In the genomic region with DNA sequence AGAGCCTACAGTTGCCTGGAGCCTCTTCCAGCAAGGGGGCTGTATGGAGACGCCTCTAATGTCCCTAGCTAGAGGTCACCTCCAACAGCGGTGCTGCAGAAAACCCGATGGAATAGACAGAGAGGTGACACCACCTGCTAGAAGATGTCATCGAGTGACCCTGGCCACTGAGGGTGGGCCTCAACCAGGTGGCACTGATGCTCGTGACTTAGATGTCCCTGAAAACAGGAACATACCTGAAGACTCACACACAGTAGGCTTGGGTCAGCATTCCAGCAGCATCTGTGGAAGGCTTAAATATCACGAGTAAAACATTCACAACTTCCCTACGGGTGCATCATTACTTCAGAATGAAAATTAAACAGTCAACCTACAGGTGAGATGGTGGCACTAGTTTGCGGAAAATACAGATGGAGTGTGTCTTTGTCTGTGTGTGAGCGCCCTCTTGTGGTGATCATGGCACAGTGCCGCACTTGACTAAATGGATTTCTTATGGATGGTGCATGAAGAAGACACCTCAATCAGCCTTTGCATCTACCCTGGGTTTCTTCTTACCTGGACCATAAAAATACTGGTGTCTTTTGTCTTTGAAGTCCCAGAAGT, we compare ENCODE assay signal across 9 mouse cellular contexts.
DNase-seq lines count a peak whose midpoint lies in the region; ATAC-seq lines count a peak whose summit lies in the region.
"Had no signal": no experiment of that assay in that cellular context is flagged by ENCODE, and none has a peak within 500 bp of the region (broad histone marks: within the 10 kb centered on the region; RNA-seq: fewer than 3 reads in every experiment).

No protein-coding gene starts in this region.

- H3K4me1 ChIP-seq in forebrain, embryonic 11.5 days (replicated peaks; ENCODE audit: control insufficient read depth, insufficient read depth, low read length) = no peaks in the 10 kb centered on the region
- H3K4me1 ChIP-seq in hindbrain, embryonic 13.5 days (replicated peaks) = no peaks in the 10 kb centered on the region
- H3K4me1 ChIP-seq: lung, embryonic 15.5 days had no signal

- H3K9me3 ChIP-seq in forebrain, embryonic 11.5 days (ENCODE audit: control insufficient read depth, low read length) = no peaks in the 10 kb centered on the region
- H3K9me3 ChIP-seq in hindbrain, embryonic 13.5 days = no peaks in the 10 kb centered on the region
- H3K9me3 ChIP-seq: lung, embryonic 15.5 days had no signal

- 0 out of 2 replicates have a peak, but pooled peaks have one; percentile 24 for ATAC-seq in forebrain, embryonic 11.5 days (replicated peaks; ENCODE audit: low FRiP score)
- peak; percentile 72 for ATAC-seq in hindbrain, embryonic 13.5 days (ENCODE audit: low FRiP score)

- H3K4me3 ChIP-seq in forebrain, embryonic 11.5 days (ENCODE audit: low read depth, low read length) = no peak overlapping the region
- no peak overlapping the region for H3K4me3 ChIP-seq in hindbrain, embryonic 13.5 days
- H3K4me3 ChIP-seq: lung, embryonic 15.5 days had no signal

- no peak overlapping the region for H3K4me2 ChIP-seq in forebrain, embryonic 11.5 days (ENCODE audit: low read depth, low read length, severe bottlenecking)
- H3K4me2 ChIP-seq in hindbrain, embryonic 13.5 days = no peak overlapping the region
- H3K4me2 ChIP-seq: lung, embryonic 15.5 days had no signal

- WGBS in forebrain, embryonic 11.5 days = 37% methylated on average over 10 of the region's 10 CpGs
- 35% methylated on average over 10 of the region's 10 CpGs for whole genome bisulfite sequencing in hindbrain, embryonic 13.5 days

- H3K36me3 ChIP-seq in forebrain, embryonic 11.5 days (ENCODE audit: control insufficient read depth, insufficient read depth, low read length) = no peaks in the 10 kb centered on the region
- no peaks in the 10 kb centered on the region for H3K36me3 ChIP-seq in hindbrain, embryonic 13.5 days
- H3K36me3 ChIP-seq: lung, embryonic 15.5 days had no signal

- H3K9ac ChIP-seq in forebrain, embryonic 11.5 days (ENCODE audit: low read length) = no peak overlapping the region
- H3K9ac ChIP-seq in hindbrain, embryonic 13.5 days = no peak overlapping the region
- H3K9ac ChIP-seq: lung, embryonic 15.5 days had no signal

- H3K27ac ChIP-seq in forebrain, embryonic 11.5 days (ENCODE audit: low read depth, low read length) = no peak overlapping the region
- no peak overlapping the region for H3K27ac ChIP-seq in hindbrain, embryonic 13.5 days
- H3K27ac ChIP-seq: lung, embryonic 15.5 days had no signal

- DNase-seq in MEL-GATA-1-ER (ENCODE audit: extremely low read depth, low read depth) = peak; percentile 40
- peak; percentile 58 for DNase-seq in brain, embryonic 18.5 days (ENCODE audit: low read depth, low spot score)
- DNase-seq in forebrain, embryonic 11.5 days (ENCODE audit: low spot score) = peak; percentile 86
- DNase-seq in layer of hippocampus, adult 9-10 months (ENCODE audit: low spot score) = peak; percentile 82
- peak; percentile 79 for DNase-seq in lung, postnatal 14 days
- DNase-seq in right cerebral cortex, adult 18-20 months = peak; percentile 57
- peak; percentile 79 for DNase-seq in thymus, postnatal 4 days

- no peaks in the 10 kb centered on the region for H3K27me3 ChIP-seq in forebrain, embryonic 11.5 days (ENCODE audit: control insufficient read depth, insufficient read depth, low read length)
- peaks cover 39% of the 10 kb centered on the region for H3K27me3 ChIP-seq in hindbrain, embryonic 13.5 days
